Mouse (Mus musculus) c-Kit-positive CD71-positive TER-119-positive erythroid progenitor cells, embryonic 14.5 days (primary cell): ENCODE results near the gene Eri3.

Experiments
- DNase-seq: peaks from one replicate; pipeline ENCODE4 v3.0.0-alpha.2; 2013; ENCODE audit warnings: low spot score

Eri3 gene

GRCm38 (mm10) chr4:117624660-117625059 is 74.5 kb downstream of the Eri3 start:
- DNase-seq = no peak

GRCm38 (mm10) chr4:117628464-117628863 is 78.3 kb downstream of the Eri3 start:
- no peak for DNase-seq

- DNase-seq = no peak
These were observed 80.0 kb downstream of the Eri3 start for GRCm38 (mm10) chr4:117630053-117630670.

GRCm38 (mm10) chr4:117633527-117633926 is 83.4 kb downstream of the Eri3 start:
- no peak for DNase-seq

- DNase-seq = no peak
These were observed 84.5 kb downstream of the Eri3 start for GRCm38 (mm10) chr4:117634642-117635041.

- DNase-seq = no peak
These were observed 86.0 kb downstream of the Eri3 start for GRCm38 (mm10) chr4:117636152-117636551.

- DNase-seq = no peak
These were observed 86.9 kb downstream of the Eri3 start for GRCm38 (mm10) chr4:117636891-117637613.

GRCm38 (mm10) chr4:117640925-117641703 is 90.9 kb downstream of the Eri3 start:
- DNase-seq = no peak

- no peak for DNase-seq
These were observed 91.6 kb downstream of the Eri3 start for GRCm38 (mm10) chr4:117641804-117642203.

- DNase-seq = no peak
These were observed 94.9 kb downstream of the Eri3 start for GRCm38 (mm10) chr4:117645031-117645435.

- DNase-seq = no peak
These were observed 95.7 kb downstream of the Eri3 start for GRCm38 (mm10) chr4:117645859-117646258.

GRCm38 (mm10) chr4:117646496-117646895 is 96.3 kb downstream of the Eri3 start:
- no peak for DNase-seq

- no peak for DNase-seq
These were observed 97.0 kb downstream of the Eri3 start for GRCm38 (mm10) chr4:117646926-117647755.

- DNase-seq = no peak
These were observed 101.5 kb downstream of the Eri3 start for GRCm38 (mm10) chr4:117651626-117652101.

- peak; percentile 31 for DNase-seq
These were observed 102.6 kb downstream of the Eri3 start for GRCm38 (mm10) chr4:117652727-117653126.

GRCm38 (mm10) chr4:117654016-117654702 is 104.0 kb downstream of the Eri3 start:
- DNase-seq = no peak

GRCm38 (mm10) chr4:117654703-117655499 is 104.7 kb downstream of the Eri3 start:
- DNase-seq = no peak

GRCm38 (mm10) chr4:117655500-117655863 is 105.3 kb downstream of the Eri3 start:
- DNase-seq = no peak

- DNase-seq = no peak
These were observed 106.8 kb downstream of the Eri3 start for GRCm38 (mm10) chr4:117656961-117657360.

- no peak for DNase-seq
These were observed 107.5 kb downstream of the Eri3 start for GRCm38 (mm10) chr4:117657646-117658045.
